Mouse (Mus musculus): ENCODE results near the gene Bdp1. TPM values are rescaled to one million over a fixed set of nuclear protein-coding genes. Genes with fewer than 3 reads are reported as not detected.

The Bdp1 gene
- polyA plus RNA-seq, 1 experiment = 27.7 TPM

- 97% methylated on average over 1 of the region's 1 CpGs for WGBS
- Histone ChIP-seq H3K4me1 (ENCODE audit: control insufficient read depth, insufficient read depth, low read length) (no peaks in the 10 kb centered on the region), H3K4me3 (replicated peaks; ENCODE audit: control insufficient read depth, low read depth, low read length) (no peak overlapping the region), H3K27ac (ENCODE audit: control insufficient read depth, insufficient read depth, low read depth, low read length, poor library complexity) (no peak overlapping the region)
- TF ChIP-seq POLR2A (IDR thresholded peaks at IDR 0.05; ENCODE audit: borderline replicate concordance, control insufficient read depth, low read depth, low read length) (no peak), CTCF (IDR thresholded peaks at IDR 0.05; ENCODE audit: control insufficient read depth, insufficient read depth, low read length) (no peak)
These were observed 120.5 kb downstream of the Bdp1 start for GRCm38 (mm10) chr13:99983320-99983719.

DNA sequence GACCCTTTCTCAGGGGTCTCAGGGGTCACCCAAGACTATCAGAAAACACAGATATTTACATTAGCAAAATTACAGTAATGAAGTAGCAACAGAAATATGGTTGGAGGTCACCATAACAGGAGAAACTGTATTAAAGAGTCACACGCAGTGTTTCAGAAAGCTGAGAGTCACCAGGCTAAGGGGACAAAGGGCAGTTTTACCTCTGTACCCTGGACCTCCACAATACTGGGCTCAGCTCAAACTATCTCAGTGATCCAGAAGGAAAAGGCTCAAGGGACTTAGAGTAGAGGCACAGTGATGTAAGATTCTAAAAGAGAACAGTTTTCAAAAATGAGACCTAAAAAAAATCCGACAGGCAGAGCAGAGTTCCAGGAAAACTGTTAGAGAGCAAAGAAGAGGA, 124.5 kb downstream of the Bdp1 start:
- H3K4me1 ChIP-seq (ENCODE audit: control insufficient read depth, insufficient read depth, low read length) = no peaks in the 10 kb centered on the region
- no peak overlapping the region for H3K27ac ChIP-seq (ENCODE audit: control insufficient read depth, insufficient read depth, low read depth, low read length, poor library complexity)
- H3K4me3 ChIP-seq (replicated peaks; ENCODE audit: control insufficient read depth, low read depth, low read length) = no peak overlapping the region
- 77% methylated on average over 2 of the region's 2 CpGs for WGBS
- no peak for TF ChIP-seq CTCF (IDR thresholded peaks at IDR 0.05; ENCODE audit: control insufficient read depth, insufficient read depth, low read length)
- TF ChIP-seq POLR2A (IDR thresholded peaks at IDR 0.05; ENCODE audit: borderline replicate concordance, control insufficient read depth, low read depth, low read length) = no peak

GRCm38 (mm10) chr13:99970089-99970488, 133.8 kb downstream of the Bdp1 start:
- Histone ChIP-seq H3K27ac (ENCODE audit: control insufficient read depth, insufficient read depth, low read depth, low read length, poor library complexity) (no peak overlapping the region), H3K4me1 (ENCODE audit: control insufficient read depth, insufficient read depth, low read length) (no peaks in the 10 kb centered on the region; the same call in 1 of the 2 replicates), H3K4me3 (replicated peaks; ENCODE audit: control insufficient read depth, low read depth, low read length) (no peak overlapping the region)
- no peak for TF ChIP-seq CTCF (IDR thresholded peaks at IDR 0.05; ENCODE audit: control insufficient read depth, insufficient read depth, low read length)
- TF ChIP-seq POLR2A (IDR thresholded peaks at IDR 0.05; ENCODE audit: borderline replicate concordance, control insufficient read depth, low read depth, low read length) = no peak
- 64% methylated on average over 5 of the region's 5 CpGs for WGBS

Other genes with a start within 250 kb of the Bdp1 start
- gene Cartpt, start 203.0 kb downstream of the Bdp1 start, polyA plus RNA-seq (2011; ENCODE audit: insufficient read depth, insufficient read length, low replicate concordance, missing spikeins) = not detected in 2 replicates
- gene Mccc2, start 88.4 kb downstream of the Bdp1 start, polyA plus RNA-seq (2011; ENCODE audit: insufficient read depth, insufficient read length, low replicate concordance, missing spikeins) = 3.0 and 5.2 TPM in 2 replicates
- gene Serf1, start 3.9 kb upstream of the Bdp1 start, polyA plus RNA-seq (2011; ENCODE audit: insufficient read depth, insufficient read length, low replicate concordance, missing spikeins) = 11.0 and 11.2 TPM in 2 replicates
- 49.0 and 92.7 TPM in 2 replicates for gene Smn1, start 20.8 kb upstream of the Bdp1 start, polyA plus RNA-seq (2011; ENCODE audit: insufficient read depth, insufficient read length, low replicate concordance, missing spikeins)
- 1.3 and 7.9 TPM in 2 replicates for gene Naip2, start 98.0 kb upstream of the Bdp1 start, polyA plus RNA-seq (2011; ENCODE audit: insufficient read depth, insufficient read length, low replicate concordance, missing spikeins)
- gene Naip5, start 142.3 kb upstream of the Bdp1 start, polyA plus RNA-seq (2011; ENCODE audit: insufficient read depth, insufficient read length, low replicate concordance, missing spikeins) = 6.8 and 16.8 TPM in 2 replicates
- 2.0 and 3.3 TPM in 2 replicates for gene Naip6, start 213.6 kb upstream of the Bdp1 start, polyA plus RNA-seq (2011; ENCODE audit: insufficient read depth, insufficient read length, low replicate concordance, missing spikeins)